Mouse (Mus musculus) CH12.LX (cell line): Measurements from ENCODE around the gene Scn8a. TPM values are rescaled to one million over a fixed set of nuclear protein-coding genes. Genes with fewer than 3 reads are reported as not detected.

Experiments used
- DNase-seq: peaks from one replicate; pipeline ENCODE4 v3.0.0-alpha.2; 2013; ENCODE audit errors: extremely low read depth
- H3K27ac ChIP-seq: 2 replicates; pipeline ENCODE4 v1.5.1; 2012; ENCODE audit warnings: low read depth, mild to moderate bottlenecking, control low read depth, moderate library complexity; ENCODE audit not compliant: insufficient read depth
- H3K27me3 ChIP-seq: replicated peaks from 2 replicates; pipeline ENCODE3; 2012; ENCODE audit warnings: inconsistent platforms
- H3K36me3 ChIP-seq, 2 experiments: replicated peaks in 1 of 2; 2 replicates each; pipeline versions ENCODE3 to v1.6.1; 2012; ENCODE audit warnings: inconsistent platforms in 1 of 2, low read length in 1 of 2, mild to moderate bottlenecking in 1 of 2, mixed read lengths in 1 of 2, moderate library complexity in 1 of 2; ENCODE audit not compliant: control insufficient read depth in 1 of 2, insufficient read depth in 1 of 2
- H3K4me1 ChIP-seq, 2 experiments: 2 replicates each; pipeline ENCODE4 v1.6.1; 2012; ENCODE audit warnings: inconsistent platforms in 1 of 2, moderate library complexity in 1 of 2; ENCODE audit not compliant: insufficient read depth in 2 of 2, control insufficient read depth in 1 of 2
- H3K4me2 ChIP-seq: 2 replicates; pipeline ENCODE4 v1.6.1; 2012; ENCODE audit warnings: low read depth, mild to moderate bottlenecking, control low read depth; ENCODE audit not compliant: poor library complexity, insufficient read depth, severe bottlenecking
- H3K4me3 ChIP-seq, 3 experiments: fragments of 150-350 bp in 1 of 3; sonication (generic) in 1 of 3; replicated peaks in 1 of 3; 2 replicates each; pipeline versions ENCODE3 to v1.5.1; 2011 to 2012; ENCODE audit warnings: low read depth in 2 of 3, low read length in 2 of 3, mild to moderate bottlenecking in 2 of 3, moderate library complexity in 2 of 3, control low read depth in 1 of 3, improper control_type of control experiment in 1 of 3, inconsistent platforms in 1 of 3, mixed read lengths in 1 of 3; ENCODE audit not compliant: poor library complexity in 1 of 3
- H3K79me2 ChIP-seq: replicated peaks from 2 replicates; pipeline ENCODE4 v1.6.1; 2012; ENCODE audit warnings: mild to moderate bottlenecking, moderate library complexity; ENCODE audit not compliant: control insufficient read depth, poor library complexity, insufficient read depth, severe bottlenecking; ENCODE audit errors: extremely low read depth
- H3K9ac ChIP-seq: 2 replicates; pipeline ENCODE4 v1.6.1; 2012; ENCODE audit warnings: low read depth, mild to moderate bottlenecking, control low read depth, moderate library complexity; ENCODE audit not compliant: insufficient read depth
- H3K9me3 ChIP-seq: replicated peaks from 2 replicates; pipeline ENCODE3; 2012; ENCODE audit warnings: low read length, inconsistent platforms, mixed read lengths
- BHLHE40 ChIP-seq: IDR thresholded peaks from 2 replicates; pipeline ENCODE4 v1.6.1; 2011; ENCODE audit warnings: mild to moderate bottlenecking, low read depth, low read length, improper control_type of control experiment
- CHD2 ChIP-seq: IDR thresholded peaks from 2 replicates; pipeline ENCODE4 v1.6.1; 2011; ENCODE audit warnings: low read length, improper control_type of control experiment
- E2F4 ChIP-seq: IDR thresholded peaks from 2 replicates; pipeline ENCODE4 v1.6.1; 2011; ENCODE audit warnings: low read depth, low read length, improper control_type of control experiment; ENCODE audit not compliant: insufficient replicate concordance
- ELF1 ChIP-seq: IDR thresholded peaks from 2 replicates; pipeline ENCODE4 v1.6.1; 2014; ENCODE audit warnings: low read depth, mild to moderate bottlenecking, inconsistent platforms, low read length, improper control_type of control experiment
- EP300 ChIP-seq: IDR thresholded peaks from 2 replicates; pipeline ENCODE4 v1.6.1; 2011; ENCODE audit warnings: low read length, improper control_type of control experiment
- GABPA ChIP-seq: IDR thresholded peaks from 2 replicates; pipeline ENCODE4 v1.6.1; 2012; ENCODE audit warnings: low read depth, low read length, improper control_type of control experiment, inconsistent platforms; ENCODE audit not compliant: insufficient replicate concordance
- IRF4 ChIP-seq: IDR thresholded peaks from 2 replicates; pipeline ENCODE4 v1.6.1; 2014; ENCODE audit warnings: low read depth, mild to moderate bottlenecking, inconsistent platforms, low read length, improper control_type of control experiment
- JUN ChIP-seq: IDR thresholded peaks from 2 replicates; pipeline ENCODE4 v1.6.1; 2011; ENCODE audit warnings: low read depth, mild to moderate bottlenecking, low read length, improper control_type of control experiment, moderate library complexity; ENCODE audit not compliant: insufficient read depth
- JUND ChIP-seq: conservative IDR thresholded peaks from 2 replicates; pipeline ENCODE4 v1.6.1; 2011; ENCODE audit warnings: low read depth, low read length, improper control_type of control experiment
- MAZ ChIP-seq: IDR thresholded peaks from 2 replicates; pipeline ENCODE4 v1.6.1; 2012; ENCODE audit warnings: low read depth, mild to moderate bottlenecking, inconsistent platforms, low read length, improper control_type of control experiment, moderate library complexity
- MXI1 ChIP-seq: IDR thresholded peaks from 2 replicates; pipeline ENCODE4 v1.6.1; 2011; ENCODE audit warnings: mild to moderate bottlenecking, low read depth, low read length, improper control_type of control experiment
- NELFE ChIP-seq: IDR thresholded peaks from 2 replicates; pipeline ENCODE4 v1.6.1; 2011; ENCODE audit warnings: low read depth, low read length, improper control_type of control experiment
- PAX5 ChIP-seq: IDR thresholded peaks from 2 replicates; pipeline ENCODE4 v1.6.1; 2012; ENCODE audit warnings: low read length, inconsistent platforms, mixed read lengths
- POLR2A ChIP-seq: IDR thresholded peaks from 2 replicates; pipeline ENCODE4 v1.6.1; 2011; ENCODE audit warnings: low read depth, mild to moderate bottlenecking, improper control_type of control experiment, low read length
- RAD21 ChIP-seq: IDR thresholded peaks from 2 replicates; pipeline ENCODE4 v1.6.1; 2011; ENCODE audit warnings: low read depth, mild to moderate bottlenecking, low read length, improper control_type of control experiment, moderate library complexity
- RCOR1 ChIP-seq: conservative IDR thresholded peaks from 2 replicates; pipeline ENCODE4 v1.6.1; 2012; ENCODE audit warnings: low read depth, mild to moderate bottlenecking, inconsistent platforms, low read length, improper control_type of control experiment
- TBP ChIP-seq: conservative IDR thresholded peaks from 2 replicates; pipeline ENCODE4 v1.6.1; 2011; ENCODE audit warnings: low read depth, low read length, improper control_type of control experiment
- TCF12 ChIP-seq: IDR thresholded peaks from 2 replicates; pipeline ENCODE4 v1.6.1; 2014; ENCODE audit warnings: low read depth, mild to moderate bottlenecking, inconsistent platforms, low read length, improper control_type of control experiment
- USF1 ChIP-seq: IDR thresholded peaks from 2 replicates; pipeline ENCODE4 v1.6.1; 2014; ENCODE audit warnings: low read depth, mild to moderate bottlenecking, inconsistent platforms, low read length, improper control_type of control experiment
- USF2 ChIP-seq: conservative IDR thresholded peaks from 2 replicates; pipeline ENCODE4 v1.6.1; 2011; ENCODE audit warnings: low read depth, low read length, improper control_type of control experiment
- ZC3H11A ChIP-seq: IDR thresholded peaks from 2 replicates; pipeline ENCODE4 v1.6.1; 2012; ENCODE audit warnings: low read depth, mild to moderate bottlenecking, inconsistent platforms, low read length, improper control_type of control experiment
- ZKSCAN1 ChIP-seq: IDR thresholded peaks from 2 replicates; pipeline ENCODE4 v1.6.1; 2012; ENCODE audit warnings: low read depth, inconsistent platforms, low read length, improper control_type of control experiment, borderline replicate concordance
- ZMIZ1 ChIP-seq: IDR thresholded peaks from 2 replicates; pipeline ENCODE4 v1.6.1; 2012; ENCODE audit warnings: low read depth, mild to moderate bottlenecking, inconsistent platforms, low read length, improper control_type of control experiment
- ZNF384 ChIP-seq: IDR thresholded peaks from 2 replicates; pipeline ENCODE4 v1.6.1; 2012; ENCODE audit warnings: low read depth, low read length, improper control_type of control experiment, inconsistent platforms
- dilution Hi-C: fragments of 300-500 bp; cut with MboI; formaldehyde crosslinking; loops from 2 replicates; pipeline ENCODE4 v1.14.3; 2020; ENCODE audit warnings: low sequenced_read_pairs; ENCODE audit not compliant: extremely low pct_unique_long_range_greater_than_20kb, extremely low pct_ligation_motif_present
- in situ Hi-C: fragments of 300-500 bp; cut with MboI; formaldehyde crosslinking; loops from 3 replicates; pipeline ENCODE4 v1.14.3; 2019; ENCODE audit warnings: low sequenced_read_pairs, low pct_ligation_motif_present, low pct_unique_long_range_greater_than_20kb, mixed read lengths
- polyA plus RNA-seq: library from polyadenylated mRNA; unstranded; fragments of >175 nt; gene quantifications from 2 replicates; pipeline ENCODE4 v1.2.1, GENCODE M21; 2012; ENCODE audit warnings: low read depth; ENCODE audit not compliant: insufficient read length
- total RNA-seq, 2 experiments: library from RNA; depleted of rRNA; stranded (reverse); fragments of 300-350 nt in 1 of 2; fragments of >200 nt in 1 of 2; gene quantifications; 2 replicates each; pipeline ENCODE4 v1.2.3; 2012 to 2014

Scn8a gene
- total and polyA plus RNA-seq, 3 experiments: 0.13 to 0.39 (median 0.15) TPM

GRCm38 (mm10) chr15:101066364-101066847, 196.7 kb downstream of the Scn8a start:
- Histone ChIP-seq H3K9ac (no peak overlapping the region), H3K4me1 (peaks cover 0 to 5% of the 10 kb centered on the region in 2 experiments; a peak in 1 of 4 replicates), H3K27ac (no peak overlapping the region), H3K9me3 (no peaks in the 10 kb centered on the region), H3K36me3 (no peaks in the 10 kb centered on the region), H3K27me3 (peaks cover 84% of the 10 kb centered on the region), H3K79me2 (no peaks in the 10 kb centered on the region), H3K4me3 (no peak overlapping the region), H3K4me2 (no peak overlapping the region)
- DNase-seq: no peak
- in situ Hi-C loops (no loop called here), dilution Hi-C loops (no loop called here)
- TF ChIP-seq JUN (no peak), BHLHE40 (no peak), RAD21 (no peak), POLR2A (no peak), TBP (no peak), RCOR1 (no peak), MXI1 (no peak), CHD2 (no peak), ELF1 (no peak), JUND (no peak), EP300 (no peak), IRF4 (no peak), GABPA (no peak), TCF12 (no peak), USF1 (no peak)

- H3K36me3 ChIP-seq: no peaks in the 10 kb centered on the region
- H3K4me3 ChIP-seq: no peak overlapping the region
- no peaks in the 10 kb centered on the region for H3K79me2 ChIP-seq
- no peak overlapping the region for H3K27ac ChIP-seq
- TF ChIP-seq NELFE (no peak), EP300 (no peak), ZNF384 (no peak), PAX5 (no peak), GABPA (no peak), E2F4 (no peak), ZMIZ1 (no peak), POLR2A (no peak), JUN (no peak), USF1 (no peak), ZC3H11A (no peak), ELF1 (no peak), MAZ (no peak), ZKSCAN1 (no peak), USF2 (no peak), TCF12 (no peak), RAD21 (no peak)
- H3K9ac ChIP-seq: no peak overlapping the region
- H3K4me1 ChIP-seq: peaks cover 0 to 5% of the 10 kb centered on the region in 2 experiments; a peak in 1 of 4 replicates
- dilution Hi-C loops: no loop called here
- H3K27me3 ChIP-seq: peaks cover 84% of the 10 kb centered on the region
- H3K4me2 ChIP-seq: no peak overlapping the region
- in situ Hi-C loops: no loop called here
- no peaks in the 10 kb centered on the region for H3K9me3 ChIP-seq
- no peak for DNase-seq
Observed at GRCm38 (mm10) chr15:101066920-101067696, 197.4 kb downstream of the Scn8a start.
